Mouse (Mus musculus) brown adipose tissue, adult 24 weeks (tissue): ENCODE measurements around the gene Tprgl. TPM values are rescaled to one million over a fixed set of nuclear protein-coding genes. Genes with fewer than 3 reads are reported as not detected.

Source experiments
- H3K27ac ChIP-seq: fragments of 200-500 bp; replicated peaks from 2 replicates; pipeline ENCODE4 v1.5.1; 2012; ENCODE audit warnings: low read depth, mild to moderate bottlenecking, low read length
- H3K4me1 ChIP-seq: fragments of 200-500 bp; 2 replicates; pipeline ENCODE4 v1.6.1; 2012; ENCODE audit warnings: low read length, mixed read lengths; ENCODE audit not compliant: control insufficient read depth, insufficient read depth, insufficient read length
- H3K4me3 ChIP-seq: fragments of 200-500 bp; 2 replicates; pipeline ENCODE4 v1.5.1; 2012; ENCODE audit warnings: low read depth, mild to moderate bottlenecking, low read length, moderate library complexity; ENCODE audit not compliant: insufficient read depth
- polyA plus RNA-seq: library from polyadenylated mRNA; stranded (reverse); fragments of >200 nt; gene quantifications from 2 replicates; pipeline ENCODE4 v1.2.4, GENCODE M21; 2012; ENCODE audit not compliant: missing spikeins, insufficient read depth, insufficient read length

Gene Tprgl
- polyA plus RNA-seq, 1 experiment: 132 TPM

- Histone ChIP-seq H3K4me3 (peak overlapping the region; percentile 64), H3K27ac (no peak overlapping the region), H3K4me1 (peaks cover 8% of the 10 kb centered on the region)
Observed at GRCm38 (mm10) chr4:154141009-154141867, 19.2 kb downstream of the Tprgl start.

GRCm38 (mm10) chr4:154140213-154141008 is 20.1 kb downstream of the Tprgl start:
- Histone ChIP-seq H3K4me1 (peaks cover 8% of the 10 kb centered on the region), H3K4me3 (peak overlapping the region; percentile 64), H3K27ac (no peak overlapping the region)

GRCm38 (mm10) chr4:154140182-154140212 is 20.5 kb downstream of the Tprgl start, which contains the start of gene Trp73:
TSS of gene Trp73 (minus strand) at chr4:154140208.
- H3K4me3 ChIP-seq: peak within 1 kb of the TSS; percentile 64
- H3K4me1 ChIP-seq: peaks cover 8% of the 10 kb centered on the region
- no peak within 1 kb of the TSS for H3K27ac ChIP-seq

- H3K4me1 ChIP-seq: peaks cover 8% of the 10 kb centered on the region
- peak overlapping the region; percentile 64 for H3K4me3 ChIP-seq
Observed at GRCm38 (mm10) chr4:154139671-154140181, 20.7 kb downstream of the Tprgl start.

GRCm38 (mm10) chr4:154137139-154137538 is 23.3 kb downstream of the Tprgl start:
- peaks cover 8% of the 10 kb centered on the region for H3K4me1 ChIP-seq
- no peak overlapping the region for H3K27ac ChIP-seq
- H3K4me3 ChIP-seq: no peak overlapping the region

More at GRCm38 (mm10) chr4:154139671-154140181, 20.7 kb downstream of the Tprgl start:
- no peak overlapping the region for H3K27ac ChIP-seq

- Histone ChIP-seq H3K4me1 (no peaks in the 10 kb centered on the region), H3K27ac (no peak overlapping the region), H3K4me3 (no peak overlapping the region)
Observed at GRCm38 (mm10) chr4:154134803-154135202, 25.7 kb downstream of the Tprgl start.

GRCm38 (mm10) chr4:154131894-154132293 is 28.6 kb downstream of the Tprgl start:
- no peak overlapping the region for H3K27ac ChIP-seq
- H3K4me1 ChIP-seq: no peaks in the 10 kb centered on the region
- no peak overlapping the region for H3K4me3 ChIP-seq

GRCm38 (mm10) chr4:154129950-154130349 is 30.5 kb downstream of the Tprgl start:
- H3K4me3 ChIP-seq: no peak overlapping the region
- no peaks in the 10 kb centered on the region for H3K4me1 ChIP-seq
- no peak overlapping the region for H3K27ac ChIP-seq

- Histone ChIP-seq H3K27ac (no peak overlapping the region), H3K4me1 (no peaks in the 10 kb centered on the region), H3K4me3 (no peak overlapping the region)
Observed at GRCm38 (mm10) chr4:154127273-154127672, 33.2 kb downstream of the Tprgl start.

GRCm38 (mm10) chr4:154125202-154125601 is 35.3 kb downstream of the Tprgl start:
- no peak overlapping the region for H3K27ac ChIP-seq
- no peaks in the 10 kb centered on the region for H3K4me1 ChIP-seq
- H3K4me3 ChIP-seq: no peak overlapping the region

- H3K27ac ChIP-seq: no peak overlapping the region
- H3K4me3 ChIP-seq: no peak overlapping the region
- H3K4me1 ChIP-seq: no peaks in the 10 kb centered on the region
Observed at GRCm38 (mm10) chr4:154123553-154123952, 36.9 kb downstream of the Tprgl start.

- no peak overlapping the region for H3K4me3 ChIP-seq
- H3K27ac ChIP-seq: no peak overlapping the region
- H3K4me1 ChIP-seq: no peaks in the 10 kb centered on the region
Observed at GRCm38 (mm10) chr4:154122374-154122773, 38.1 kb downstream of the Tprgl start.

GRCm38 (mm10) chr4:154121800-154122199 is 38.7 kb downstream of the Tprgl start:
- no peak overlapping the region for H3K4me3 ChIP-seq
- H3K4me1 ChIP-seq: no peaks in the 10 kb centered on the region
- no peak overlapping the region for H3K27ac ChIP-seq

- H3K4me1 ChIP-seq: no peaks in the 10 kb centered on the region
- H3K27ac ChIP-seq: no peak overlapping the region
- no peak overlapping the region for H3K4me3 ChIP-seq
Observed at GRCm38 (mm10) chr4:154119208-154119607, 41.3 kb downstream of the Tprgl start.

GRCm38 (mm10) chr4:154118782-154119181 is 41.7 kb downstream of the Tprgl start:
- Histone ChIP-seq H3K4me3 (no peak overlapping the region), H3K27ac (no peak overlapping the region), H3K4me1 (no peaks in the 10 kb centered on the region)

GRCm38 (mm10) chr4:154116421-154116820 is 44.0 kb downstream of the Tprgl start:
- Histone ChIP-seq H3K4me1 (no peaks in the 10 kb centered on the region), H3K27ac (no peak overlapping the region), H3K4me3 (no peak overlapping the region)
